Mouse (Mus musculus) urinary bladder, postnatal 4 days (tissue): ENCODE measurements around the gene Olfr78.

Experiments used
- DNase-seq, 2 experiments: peaks; one replicate each; pipeline ENCODE4 v3.0.0; 2021 to 2022; ENCODE audit warnings: low spot score in 2 of 2

Gene Olfr78

DNA sequence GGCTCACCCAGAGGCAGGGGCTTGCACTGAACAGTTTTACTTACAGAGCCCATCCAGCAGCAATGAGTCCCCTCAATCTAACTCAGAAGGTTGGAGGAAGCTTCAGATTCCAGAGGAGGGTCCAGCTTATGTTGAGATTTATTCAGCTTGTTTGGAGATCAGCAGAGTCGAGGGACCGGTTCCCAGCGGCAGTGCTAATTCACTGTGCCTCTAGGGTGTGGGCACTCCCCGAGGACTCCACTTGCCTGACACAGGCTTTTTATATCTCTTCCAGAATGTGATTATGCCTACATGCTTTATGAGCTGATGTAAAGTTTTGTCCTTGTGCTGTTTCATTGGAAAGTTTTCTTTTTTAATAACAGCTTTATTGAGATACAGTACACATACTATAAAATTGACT is at the start of gene Olfr78, which contains the start of gene Olfr560:
Olfr78 (minus strand) TSS at position 206 of the 400 bp plus-strand sequence.
Olfr560 (minus strand) TSS at position 101 of the 400 bp plus-strand sequence.
- no peak for DNase-seq

DNA sequence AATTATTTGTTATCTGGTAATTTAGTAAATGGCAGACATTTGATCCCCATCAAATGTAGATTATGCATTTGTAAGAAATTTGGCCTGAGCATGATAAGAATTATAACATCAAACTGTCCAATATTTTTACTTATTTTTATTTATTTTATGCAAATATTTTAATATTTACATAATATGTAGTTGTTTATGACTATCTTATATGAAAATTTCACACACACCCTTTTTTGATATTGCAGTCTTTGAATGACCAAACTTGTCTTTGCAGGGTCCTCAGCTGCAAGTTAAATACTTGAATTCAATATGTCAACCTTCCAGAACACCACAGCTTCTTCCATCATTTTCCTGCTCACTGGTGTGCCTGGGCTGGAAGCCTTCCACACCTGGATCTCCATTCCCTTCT is 43.9 kb upstream of the Olfr78 start, which contains the start of gene Olfr564:
Olfr564 (plus strand) TSS at position 301 of the 400 bp plus-strand sequence.
- DNase-seq: no peak

GRCm38 (mm10) chr7:102770921-102771320 is 11.7 kb upstream of the Olfr78 start, which contains the start of gene Olfr561:
Olfr561 (plus strand) TSS chr7:102771221.
- DNase-seq: no peak

DNA sequence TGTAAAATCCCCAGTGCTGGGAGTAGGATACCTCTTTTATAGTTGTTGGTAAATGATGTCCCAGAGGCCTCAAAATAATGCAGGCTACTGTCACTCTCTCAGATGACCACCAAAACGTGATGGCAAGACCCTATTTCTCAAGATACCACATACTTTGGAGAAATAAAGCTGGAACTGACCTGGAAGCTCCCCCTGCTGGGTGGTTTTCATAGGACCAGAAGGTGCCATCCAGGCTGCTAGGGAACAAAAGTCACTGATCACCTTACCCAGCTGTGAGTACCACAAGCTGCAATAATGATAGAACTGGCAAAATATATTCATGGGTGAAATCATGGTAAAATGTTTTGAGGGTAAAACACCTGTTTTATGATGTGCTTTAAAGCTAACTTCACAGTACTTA is 7.2 kb downstream of the Olfr78 start:
- DNase-seq: no peak

- DNase-seq: no peak
Measured at GRCm38 (mm10) chr7:102737705-102738104, 21.6 kb downstream of the Olfr78 start.

- no peak for DNase-seq
Measured at GRCm38 (mm10) chr7:102733793-102734192, 25.5 kb downstream of the Olfr78 start.

DNA sequence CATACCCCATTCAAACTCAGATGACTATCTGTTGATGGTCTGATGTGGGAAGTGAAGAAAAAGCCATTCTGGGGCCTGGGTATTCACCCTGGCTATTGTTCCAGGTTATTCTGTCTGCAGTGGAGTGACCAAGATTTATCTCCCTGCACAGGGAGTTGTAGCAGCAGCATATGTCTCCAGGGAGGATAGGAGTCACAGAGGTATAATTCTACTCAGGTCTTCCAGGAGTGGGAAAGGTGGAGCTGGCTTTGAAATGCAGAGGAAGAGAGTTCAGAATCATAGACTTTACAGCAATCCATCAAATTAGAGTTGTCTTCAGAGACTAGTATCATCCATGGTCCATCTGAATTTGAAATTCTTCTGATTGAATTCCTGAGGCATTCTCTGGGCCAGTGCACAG is 31.9 kb downstream of the Olfr78 start, which contains the start of gene Olfr559:
Olfr559 (minus strand) TSS at position 101 of the 400 bp plus-strand sequence.
- DNase-seq: no peak

- DNase-seq: no peak
Measured at GRCm38 (mm10) chr7:102718970-102719369, 40.3 kb downstream of the Olfr78 start, which contains the start of gene Olfr33. Olfr33 (minus strand) TSS chr7:102719070.

- no peak for DNase-seq
Measured at GRCm38 (mm10) chr7:102701915-102702314, 57.4 kb downstream of the Olfr78 start, which contains the start of gene Olfr558. Olfr558 (plus strand) TSS chr7:102702215.

DNA sequence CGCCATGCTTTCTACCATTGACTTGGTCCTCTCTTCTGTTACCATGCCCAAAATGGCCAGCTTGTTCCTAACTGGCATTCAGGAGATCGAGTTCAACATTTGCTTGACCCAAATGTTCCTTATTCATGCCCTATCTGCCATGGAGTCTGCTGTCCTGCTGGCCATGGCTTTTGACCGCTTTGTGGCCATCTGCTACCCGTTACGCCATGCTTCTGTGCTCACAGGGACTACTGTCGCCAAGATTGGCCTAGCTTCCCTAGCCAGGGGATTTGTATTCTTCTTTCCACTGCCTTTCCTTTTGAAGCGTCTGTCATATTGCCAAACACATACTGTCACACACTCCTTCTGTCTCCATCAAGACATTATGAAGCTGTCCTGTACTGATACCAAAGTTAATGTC is 60.8 kb downstream of the Olfr78 start:
- no peak for DNase-seq

- DNase-seq: no peak
Measured at GRCm38 (mm10) chr7:102695358-102696125, 63.7 kb downstream of the Olfr78 start, which contains the start of gene Olfr557. Olfr557 (plus strand) TSS chr7:102695910.
